Mouse (Mus musculus): ENCODE measurements around the gene Mogat1. TPM values are rescaled to one million over a fixed set of nuclear protein-coding genes. Genes with fewer than 3 reads are reported as not detected.
A peak's percentile ranks its signal among the peaks of the same experiment; 100 is the strongest.

Mogat1 gene
- polyA plus RNA-seq (2014; fragmentation: Nextera tagmentation; extraction: Ambion mirVana): 0.92 and 1.9 TPM in 2 replicates

- no peaks in the 10 kb centered on the region for H3K9me3 ChIP-seq (replicated peaks; ENCODE audit: control insufficient read depth, low read length)
- ATAC-seq (replicated peaks; ENCODE audit: insufficient number of reproducible peaks, low FRiP score, low TSS enrichment, low read depth) (no peak), DNase-seq (ENCODE audit: low spot score) (no peak)
- WGBS: 64% methylated on average over 5 of the region's 5 CpGs
- no peaks in the 10 kb centered on the region for H3K4me1 ChIP-seq (ENCODE audit: control insufficient read depth, insufficient read depth, low read length)
- peak within 1 kb of the TSS; percentile 59 for H3K9ac ChIP-seq (replicated peaks; ENCODE audit: low read length)
- H3K4me3 ChIP-seq (ENCODE audit: low read depth, low read length): peak within 1 kb of the TSS; percentile 33
- no peaks in the 10 kb centered on the region for H3K27me3 ChIP-seq (ENCODE audit: control insufficient read depth, insufficient read depth, low read length)
- no peaks in the 10 kb centered on the region for H3K36me3 ChIP-seq (replicated peaks; ENCODE audit: control insufficient read depth, insufficient read depth, low read depth, low read length)
- peak within 1 kb of the TSS; percentile 71 for H3K4me2 ChIP-seq (ENCODE audit: low read depth, low read length)
- no peak within 1 kb of the TSS for H3K27ac ChIP-seq (replicated peaks; ENCODE audit: low read depth, low read length)
These were observed at the start of gene Mogat1 for GRCm38 (mm10) chr1:78510862-78511261. TSS of gene Mogat1 (plus strand) at chr1:78510991.

- Histone ChIP-seq H3K4me3 (ENCODE audit: low read depth, low read length) (no peak overlapping the region), H3K9me3 (replicated peaks; ENCODE audit: control insufficient read depth, low read length) (no peaks in the 10 kb centered on the region), H3K36me3 (replicated peaks; ENCODE audit: control insufficient read depth, insufficient read depth, low read depth, low read length) (0 out of 2 replicates have a peak, but pooled peaks cover 4% of the 10 kb centered on the region), H3K4me1 (ENCODE audit: control insufficient read depth, insufficient read depth, low read length) (no peaks in the 10 kb centered on the region), H3K9ac (replicated peaks; ENCODE audit: low read length) (no peak overlapping the region), H3K27me3 (ENCODE audit: control insufficient read depth, insufficient read depth, low read length) (no peaks in the 10 kb centered on the region), H3K4me2 (ENCODE audit: low read depth, low read length) (no peak overlapping the region), H3K27ac (replicated peaks; ENCODE audit: low read depth, low read length) (no peak overlapping the region)
- ATAC-seq (replicated peaks; ENCODE audit: insufficient number of reproducible peaks, low FRiP score, low TSS enrichment, low read depth) (no peak), DNase-seq (ENCODE audit: low spot score) (no peak)
- 89% methylated on average over 5 of the region's 5 CpGs for whole genome bisulfite sequencing
These were observed 38.4 kb upstream of the Mogat1 start for GRCm38 (mm10) chr1:78472441-78472840.

DNA sequence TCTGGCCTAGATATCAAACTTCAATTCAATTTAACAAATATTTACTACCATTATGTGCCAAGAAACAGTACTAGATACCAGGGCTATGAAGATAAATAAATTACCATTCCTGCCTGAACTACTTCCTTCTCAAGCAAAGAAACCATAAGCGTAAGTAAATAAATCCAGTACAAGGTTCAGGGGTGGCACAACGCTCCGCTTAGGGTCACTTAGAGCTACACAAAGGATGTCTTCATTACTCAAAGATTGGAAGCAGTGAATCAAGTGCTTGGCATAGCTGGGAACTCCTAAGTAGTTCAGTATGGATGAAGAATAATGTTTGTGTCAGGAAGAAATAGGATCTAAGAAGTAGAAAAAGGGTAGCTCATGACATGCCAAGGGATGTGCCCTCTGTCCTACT is 27.4 kb upstream of the Mogat1 start:
- no peak overlapping the region for H3K4me3 ChIP-seq (ENCODE audit: low read depth, low read length)
- H3K36me3 ChIP-seq (replicated peaks; ENCODE audit: control insufficient read depth, insufficient read depth, low read depth, low read length): no peaks in the 10 kb centered on the region
- no peak overlapping the region for H3K27ac ChIP-seq (replicated peaks; ENCODE audit: low read depth, low read length)
- DNase-seq (ENCODE audit: low spot score): no peak
- 85% methylated on average over 3 of the region's 3 CpGs for WGBS
- H3K27me3 ChIP-seq (ENCODE audit: control insufficient read depth, insufficient read depth, low read length): no peaks in the 10 kb centered on the region
- no peak overlapping the region for H3K4me2 ChIP-seq (ENCODE audit: low read depth, low read length)
- no peak for ATAC-seq (replicated peaks; ENCODE audit: insufficient number of reproducible peaks, low FRiP score, low TSS enrichment, low read depth)
- no peaks in the 10 kb centered on the region for H3K4me1 ChIP-seq (ENCODE audit: control insufficient read depth, insufficient read depth, low read length)
- no peak overlapping the region for H3K9ac ChIP-seq (replicated peaks; ENCODE audit: low read length)
- no peaks in the 10 kb centered on the region for H3K9me3 ChIP-seq (replicated peaks; ENCODE audit: control insufficient read depth, low read length)

GRCm38 (mm10) chr1:78484361-78484760 is 26.4 kb upstream of the Mogat1 start:
- Histone ChIP-seq H3K4me3 (ENCODE audit: low read depth, low read length) (no peak overlapping the region), H3K9ac (replicated peaks; ENCODE audit: low read length) (no peak overlapping the region), H3K4me2 (ENCODE audit: low read depth, low read length) (no peak overlapping the region), H3K36me3 (replicated peaks; ENCODE audit: control insufficient read depth, insufficient read depth, low read depth, low read length) (no peaks in the 10 kb centered on the region), H3K27me3 (ENCODE audit: control insufficient read depth, insufficient read depth, low read length) (no peaks in the 10 kb centered on the region), H3K27ac (replicated peaks; ENCODE audit: low read depth, low read length) (no peak overlapping the region), H3K4me1 (ENCODE audit: control insufficient read depth, insufficient read depth, low read length) (no peaks in the 10 kb centered on the region), H3K9me3 (replicated peaks; ENCODE audit: control insufficient read depth, low read length) (no peaks in the 10 kb centered on the region)
- WGBS: 22% methylated on average over 2 of the region's 2 CpGs
- no peak for DNase-seq (ENCODE audit: low spot score)
- ATAC-seq (replicated peaks; ENCODE audit: insufficient number of reproducible peaks, low FRiP score, low TSS enrichment, low read depth): no peak

- Histone ChIP-seq H3K9ac (replicated peaks; ENCODE audit: low read length) (peak overlapping the region; percentile 86), H3K4me2 (ENCODE audit: low read depth, low read length) (peak overlapping the region; percentile 78), H3K4me1 (ENCODE audit: control insufficient read depth, insufficient read depth, low read length) (no peaks in the 10 kb centered on the region; the same call in 1 of the 2 replicates), H3K27ac (replicated peaks; ENCODE audit: low read depth, low read length) (peak overlapping the region; percentile 9; the same call in 1 of the 2 replicates), H3K9me3 (replicated peaks; ENCODE audit: control insufficient read depth, low read length) (no peaks in the 10 kb centered on the region), H3K36me3 (replicated peaks; ENCODE audit: control insufficient read depth, insufficient read depth, low read depth, low read length) (no peaks in the 10 kb centered on the region), H3K27me3 (ENCODE audit: control insufficient read depth, insufficient read depth, low read length) (no peaks in the 10 kb centered on the region), H3K4me3 (ENCODE audit: low read depth, low read length) (peak overlapping the region; percentile 98)
- ATAC-seq (replicated peaks; ENCODE audit: insufficient number of reproducible peaks, low FRiP score, low TSS enrichment, low read depth) (no peak), DNase-seq (ENCODE audit: low spot score) (no peak)
- under 1% methylated on average over 28 of the region's 28 CpGs for WGBS
These were observed 22.4 kb upstream of the Mogat1 start for GRCm38 (mm10) chr1:78488427-78488751.

DNA sequence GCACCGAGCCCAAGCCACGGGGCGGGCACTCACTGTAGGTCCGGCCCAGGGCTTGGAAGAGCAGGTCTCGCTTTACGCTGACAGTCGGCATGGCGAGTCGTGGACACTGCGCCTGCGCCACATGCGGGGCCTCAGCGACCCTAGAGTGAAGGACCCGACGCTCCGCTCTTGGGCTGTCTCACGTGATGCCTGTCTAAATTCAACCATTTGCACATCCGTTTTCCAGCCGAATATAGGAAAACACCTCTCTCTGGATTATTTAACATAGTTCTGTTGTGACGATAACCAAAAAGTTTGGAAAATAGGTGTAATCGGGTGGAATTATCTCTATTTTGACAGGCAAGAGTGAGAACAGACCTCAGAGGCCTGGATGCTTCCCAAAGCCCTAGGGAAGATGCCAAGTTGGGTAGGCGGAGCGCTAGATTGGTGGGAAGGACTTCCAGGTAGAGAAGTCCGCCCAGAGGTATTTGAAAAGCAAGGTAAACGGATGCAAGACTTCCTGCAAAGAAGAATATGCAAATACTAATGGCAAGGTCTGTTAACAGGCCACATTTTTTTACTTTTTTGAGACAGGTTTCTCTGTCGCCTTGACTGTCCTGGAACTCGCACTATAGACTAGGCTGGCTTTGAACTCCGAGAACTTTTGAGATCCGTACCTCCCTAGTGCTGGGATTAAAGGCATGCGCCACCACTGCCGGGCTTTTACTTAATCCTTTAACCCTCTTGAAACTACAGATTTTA is 21.9 kb upstream of the Mogat1 start, which contains the start of gene Farsb:
Farsb (minus strand) TSS at position 146 of the 741 bp plus-strand sequence.
- peak; percentile 95 for ATAC-seq (replicated peaks; ENCODE audit: insufficient number of reproducible peaks, low FRiP score, low TSS enrichment, low read depth)
- Histone ChIP-seq H3K27ac (replicated peaks; ENCODE audit: low read depth, low read length) (peak within 1 kb of the TSS; percentile 9; the same call in 1 of the 2 replicates), H3K27me3 (ENCODE audit: control insufficient read depth, insufficient read depth, low read length) (no peaks in the 10 kb centered on the region), H3K9ac (replicated peaks; ENCODE audit: low read length) (peak within 1 kb of the TSS; percentile 86), H3K4me1 (ENCODE audit: control insufficient read depth, insufficient read depth, low read length) (no peaks in the 10 kb centered on the region; the same call in 1 of the 2 replicates), H3K4me3 (ENCODE audit: low read depth, low read length) (peak within 1 kb of the TSS; percentile 98), H3K36me3 (replicated peaks; ENCODE audit: control insufficient read depth, insufficient read depth, low read depth, low read length) (no peaks in the 10 kb centered on the region), H3K4me2 (ENCODE audit: low read depth, low read length) (peak within 1 kb of the TSS; percentile 78), H3K9me3 (replicated peaks; ENCODE audit: control insufficient read depth, low read length) (no peaks in the 10 kb centered on the region)
- DNase-seq (ENCODE audit: low spot score): peak; percentile 93
- under 1% methylated on average over 31 of the region's 31 CpGs for WGBS

GRCm38 (mm10) chr1:78490143-78490542 is 20.6 kb upstream of the Mogat1 start:
- Histone ChIP-seq H3K4me3 (ENCODE audit: low read depth, low read length) (no peak overlapping the region), H3K9ac (replicated peaks; ENCODE audit: low read length) (no peak overlapping the region), H3K36me3 (replicated peaks; ENCODE audit: control insufficient read depth, insufficient read depth, low read depth, low read length) (no peaks in the 10 kb centered on the region), H3K9me3 (replicated peaks; ENCODE audit: control insufficient read depth, low read length) (no peaks in the 10 kb centered on the region), H3K4me2 (ENCODE audit: low read depth, low read length) (no peak overlapping the region), H3K27me3 (ENCODE audit: control insufficient read depth, insufficient read depth, low read length) (no peaks in the 10 kb centered on the region), H3K27ac (replicated peaks; ENCODE audit: low read depth, low read length) (no peak overlapping the region), H3K4me1 (ENCODE audit: control insufficient read depth, insufficient read depth, low read length) (no peaks in the 10 kb centered on the region; the same call in 1 of the 2 replicates)
- WGBS: 86% methylated on average over 1 of the region's 1 CpGs
- DNase-seq (ENCODE audit: low spot score) (no peak), ATAC-seq (replicated peaks; ENCODE audit: insufficient number of reproducible peaks, low FRiP score, low TSS enrichment, low read depth) (no peak)

DNA sequence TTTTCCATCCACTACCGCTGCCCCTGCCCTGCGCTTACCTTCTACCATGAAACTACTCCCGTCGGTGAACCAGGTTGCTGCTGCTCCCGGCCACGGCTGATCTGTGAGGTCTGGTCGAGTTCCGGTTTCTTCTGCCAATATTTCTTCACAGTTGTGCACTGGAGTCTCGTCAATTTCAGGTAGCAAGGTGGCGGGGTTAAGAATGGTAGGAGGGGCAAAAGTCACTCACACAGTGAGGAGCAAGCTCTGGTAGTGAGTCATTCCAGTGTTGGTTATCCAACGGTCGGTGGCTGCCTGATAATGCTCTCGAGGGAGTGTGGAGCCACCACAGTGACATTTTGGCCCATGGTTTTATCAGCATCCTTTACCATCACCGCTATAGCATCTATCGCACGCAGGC is 9.8 kb upstream of the Mogat1 start:
- H3K4me3 ChIP-seq (ENCODE audit: low read depth, low read length): no peak overlapping the region
- H3K9me3 ChIP-seq (replicated peaks; ENCODE audit: control insufficient read depth, low read length): no peaks in the 10 kb centered on the region
- no peak overlapping the region for H3K4me2 ChIP-seq (ENCODE audit: low read depth, low read length)
- H3K36me3 ChIP-seq (replicated peaks; ENCODE audit: control insufficient read depth, insufficient read depth, low read depth, low read length): no peaks in the 10 kb centered on the region
- no peak for ATAC-seq (replicated peaks; ENCODE audit: insufficient number of reproducible peaks, low FRiP score, low TSS enrichment, low read depth)
- no peak overlapping the region for H3K27ac ChIP-seq (replicated peaks; ENCODE audit: low read depth, low read length)
- no peak overlapping the region for H3K9ac ChIP-seq (replicated peaks; ENCODE audit: low read length)
- WGBS: 93% methylated on average over 16 of the region's 16 CpGs
- DNase-seq (ENCODE audit: low spot score): no peak
- no peaks in the 10 kb centered on the region for H3K4me1 ChIP-seq (ENCODE audit: control insufficient read depth, insufficient read depth, low read length)
- H3K27me3 ChIP-seq (ENCODE audit: control insufficient read depth, insufficient read depth, low read length): no peaks in the 10 kb centered on the region

Measured in embryonic facial prominence, embryonic 11.5 days (tissue).